In genomic region chr5:107268121-107269005, GRCm38 (mm10) we compare ENCODE assay signal across 9 mouse cellular contexts. TPM values are rescaled to one million over a fixed set of nuclear protein-coding genes. Genes with fewer than 3 reads are reported as not detected.
DNase-seq lines count a peak whose midpoint lies in the region; ATAC-seq and TF ChIP-seq lines count a peak whose summit lies in the region.
"Had no signal": no experiment of that assay in that cellular context is flagged by ENCODE, and none has a peak within 500 bp of the region (broad histone marks: within the 10 kb centered on the region; RNA-seq: fewer than 3 reads in every experiment).

No protein-coding gene starts in this region.

- 0 out of 2 replicates have a peak, but pooled peaks cover 5% of the 10 kb centered on the region for H3K36me3 ChIP-seq in embryonic facial prominence, embryonic 12.5 days
- H3K36me3 ChIP-seq in hindbrain, embryonic 14.5 days (replicated peaks; ENCODE audit: control insufficient read depth, insufficient read depth), result no peaks in the 10 kb centered on the region
- H3K36me3 ChIP-seq in midbrain, embryonic 14.5 days (ENCODE audit: control insufficient read depth, insufficient read depth, low read length), result no peaks in the 10 kb centered on the region

- H3K4me3 ChIP-seq in layer of hippocampus, adult 2 months, result no peak overlapping the region
- H3K4me3 ChIP-seq in embryonic facial prominence, embryonic 12.5 days, result no peak overlapping the region
- no peak overlapping the region for H3K4me3 ChIP-seq in hindbrain, embryonic 14.5 days (replicated peaks; ENCODE audit: low read length)
- no peak overlapping the region for H3K4me3 ChIP-seq in midbrain, embryonic 14.5 days (replicated peaks; ENCODE audit: low read depth, low read length)

- H3K27me3 ChIP-seq in embryonic facial prominence, embryonic 12.5 days, result no peaks in the 10 kb centered on the region
- no peaks in the 10 kb centered on the region for H3K27me3 ChIP-seq in hindbrain, embryonic 14.5 days (ENCODE audit: control insufficient read depth, insufficient read depth, low read length)
- no peaks in the 10 kb centered on the region for H3K27me3 ChIP-seq in midbrain, embryonic 14.5 days (ENCODE audit: control insufficient read depth, insufficient read depth, low read length)

- peak overlapping the region; percentile 12; the same call in 1 of the 2 replicates for H3K27ac ChIP-seq in layer of hippocampus, adult 2 months
- H3K27ac ChIP-seq in embryonic facial prominence, embryonic 12.5 days, result peak overlapping the region; percentile 77
- H3K27ac ChIP-seq in hindbrain, embryonic 14.5 days, result peak overlapping the region; percentile 22; the same call in 1 of the 2 replicates
- H3K27ac ChIP-seq in midbrain, embryonic 14.5 days (replicated peaks; ENCODE audit: low read depth, low read length), result 0 out of 2 replicates have a peak overlapping the region, but pooled peaks have one; percentile 37
- H3K27ac ChIP-seq: macrophage had no signal

- DNase-seq in layer of hippocampus, adult 2 months (ENCODE audit: low spot score in 2 of 2), result no peak
- DNase-seq in layer of hippocampus, postnatal 36 days, result no peak
- DNase-seq in hindbrain, embryonic 14.5 days (ENCODE audit: low spot score), result no peak
- peak; percentile 23 for DNase-seq in midbrain, embryonic 14.5 days
- no peak for DNase-seq in urinary bladder, postnatal 25 days (ENCODE audit: low spot score)
- no peak for DNase-seq in thymus, postnatal 36 days

- peaks cover 54% of the 10 kb centered on the region for H3K4me1 ChIP-seq in embryonic facial prominence, embryonic 12.5 days
- peaks cover 8% of the 10 kb centered on the region for H3K4me1 ChIP-seq in hindbrain, embryonic 14.5 days (replicated peaks; ENCODE audit: control insufficient read depth, insufficient read depth, low read length)
- H3K4me1 ChIP-seq in midbrain, embryonic 14.5 days (ENCODE audit: control insufficient read depth, insufficient read depth, low read length), result peaks cover 7% of the 10 kb centered on the region; the same call in 1 of the 2 replicates

- H3K9me3 ChIP-seq in embryonic facial prominence, embryonic 12.5 days, result no peaks in the 10 kb centered on the region
- H3K9me3 ChIP-seq in hindbrain, embryonic 14.5 days (ENCODE audit: control insufficient read depth, low read length), result no peaks in the 10 kb centered on the region
- H3K9me3 ChIP-seq in midbrain, embryonic 14.5 days (ENCODE audit: control insufficient read depth, low read length), result no peaks in the 10 kb centered on the region

- no peak for TF ChIP-seq CTCF in layer of hippocampus, adult 2 months (conservative IDR thresholded peaks at IDR 0.05)

- WGBS in embryonic facial prominence, embryonic 12.5 days, result 28% methylated on average over 16 of the region's 16 CpGs
- 43% methylated on average over 16 of the region's 16 CpGs for WGBS in hindbrain, embryonic 14.5 days
- 35% methylated on average over 16 of the region's 16 CpGs for whole genome bisulfite sequencing in midbrain, embryonic 14.5 days

- ATAC-seq in embryonic facial prominence, embryonic 12.5 days (ENCODE audit: insufficient number of reproducible peaks, insufficient read depth, low FRiP score, low TSS enrichment), result no peak
- no peak for ATAC-seq in hindbrain, embryonic 14.5 days (ENCODE audit: low FRiP score)
- no peak for ATAC-seq in midbrain, embryonic 14.5 days (ENCODE audit: low FRiP score, low TSS enrichment)
- no peak for ATAC-seq in megakaryocyte progenitor cell, adult 5-6 weeks (replicated peaks; ENCODE audit: poor library complexity)

- no peak overlapping the region for H3K9ac ChIP-seq in embryonic facial prominence, embryonic 12.5 days
- no peak overlapping the region for H3K9ac ChIP-seq in hindbrain, embryonic 14.5 days
- no peak overlapping the region for H3K9ac ChIP-seq in midbrain, embryonic 14.5 days (replicated peaks; ENCODE audit: low read length)

- peak overlapping the region; percentile 30 for H3K4me2 ChIP-seq in embryonic facial prominence, embryonic 12.5 days (replicated peaks)
- peak overlapping the region; percentile 15; the same call in 1 of the 2 replicates for H3K4me2 ChIP-seq in hindbrain, embryonic 14.5 days (replicated peaks)
- H3K4me2 ChIP-seq in midbrain, embryonic 14.5 days (ENCODE audit: low read length), result 0 out of 2 replicates have a peak overlapping the region, but pooled peaks have one; percentile 6

RNA-seq across cellular contexts. Expression of gene Tgfbr3, which starts 21.1 kb away (rescaled TPM):
- total RNA-seq in layer of hippocampus, adult 2 months (2021), result 10 to 100 TPM; 19.8 to 21.4 TPM
- total RNA-seq in layer of hippocampus, postnatal 36 days (2021), result 10 to 100 TPM; 16.7 to 21.4 TPM
- 25.3 and 27.5 TPM in 2 replicates for polyA plus RNA-seq in embryonic facial prominence, embryonic 12.5 days (2016; fragmentation: Nextera tagmentation; extraction: Ambion mirVana)
- 7.1 TPM in 2 replicates for polyA plus RNA-seq in hindbrain, embryonic 14.5 days (2014; fragmentation: Nextera tagmentation; extraction: Ambion mirVana)
- polyA plus RNA-seq in midbrain, embryonic 14.5 days (2014; fragmentation: Nextera tagmentation; extraction: Ambion mirVana), result 1.4 and 4.7 TPM in 2 replicates
- 2.4 and 5.6 TPM in 2 replicates for total RNA-seq in megakaryocyte progenitor cell, adult 5-6 weeks (2015)
- total RNA-seq in megakaryocyte progenitor cell, adult 5-6 weeks (2017), result 1.7 and 2.8 TPM in 2 replicates

Comparison
In these comparisons a context has a peak if more than half of its experiments do, and no peak if none do; other contexts are left out.
1. H3K27ac ChIP-seq: peak in every context shown above with its lines; median percentile 77 in embryonic facial prominence, embryonic 12.5 days; 37 in midbrain, embryonic 14.5 days; 22 in hindbrain, embryonic 14.5 days; 12 in layer of hippocampus, adult 2 months.